Mouse (Mus musculus): ENCODE data around the gene Pet100. TPM values are rescaled to one million over a fixed set of nuclear protein-coding genes. Genes with fewer than 3 reads are reported as not detected.

Pet100 gene
- polyA plus RNA-seq, 1 experiment from 2014 or later = 93.4 TPM

DNA sequence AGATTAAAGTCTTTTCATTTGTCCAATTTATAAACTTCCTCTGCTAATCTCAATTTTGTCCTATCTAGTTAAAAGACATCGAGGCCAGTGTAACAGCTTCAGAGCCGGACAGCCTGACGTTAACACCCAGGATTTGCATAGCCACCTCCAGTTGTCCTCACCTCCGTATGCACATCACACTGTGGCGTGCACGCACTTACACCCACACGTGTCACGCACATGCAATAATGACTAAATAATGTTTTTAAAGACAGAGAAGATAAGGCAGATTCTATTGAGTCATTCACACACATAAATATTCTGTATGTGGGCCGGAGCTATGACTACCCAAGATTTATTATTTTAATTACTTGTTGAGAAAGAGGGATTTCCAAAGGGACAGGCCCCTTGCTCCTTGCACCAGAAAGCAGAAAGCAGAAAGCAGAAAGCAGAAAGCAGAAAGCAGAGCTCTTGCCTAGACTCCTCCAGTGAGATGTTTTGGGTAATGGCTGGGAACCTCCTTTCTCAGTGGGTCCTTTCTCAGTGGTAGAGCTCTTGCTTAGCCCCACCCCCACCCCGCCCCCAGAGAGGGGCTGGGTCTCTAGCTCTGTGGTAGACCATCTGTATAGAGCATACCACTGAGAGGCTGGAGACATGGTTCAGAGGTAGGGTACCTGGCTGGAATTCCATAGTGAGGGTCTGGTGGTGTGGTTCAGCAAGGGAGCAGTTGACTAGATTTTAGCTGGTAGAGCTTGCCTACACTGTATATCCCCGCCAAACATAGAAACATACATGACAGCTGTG is 33.6 kb downstream of the Pet100 start:
- Histone ChIP-seq H3K27me3 (0 out of 2 replicates have a peak, but pooled peaks cover 4% of the 10 kb centered on the region), H3K27ac (no peak overlapping the region), H3K9me3 (replicated peaks) (no peaks in the 10 kb centered on the region), H3K36me3 (no peaks in the 10 kb centered on the region), H3K4me3 (replicated peaks) (no peak overlapping the region), H3K9ac (no peak overlapping the region), H3K4me1 (replicated peaks) (no peaks in the 10 kb centered on the region), H3K4me2 (no peak overlapping the region)
- WGBS (ENCODE audit: insufficient replicate concordance) = 66% methylated on average over 11 of the region's 11 CpGs
- DNase-seq = no peak
- ATAC-seq (ENCODE audit: low read depth) = no peak

DNA sequence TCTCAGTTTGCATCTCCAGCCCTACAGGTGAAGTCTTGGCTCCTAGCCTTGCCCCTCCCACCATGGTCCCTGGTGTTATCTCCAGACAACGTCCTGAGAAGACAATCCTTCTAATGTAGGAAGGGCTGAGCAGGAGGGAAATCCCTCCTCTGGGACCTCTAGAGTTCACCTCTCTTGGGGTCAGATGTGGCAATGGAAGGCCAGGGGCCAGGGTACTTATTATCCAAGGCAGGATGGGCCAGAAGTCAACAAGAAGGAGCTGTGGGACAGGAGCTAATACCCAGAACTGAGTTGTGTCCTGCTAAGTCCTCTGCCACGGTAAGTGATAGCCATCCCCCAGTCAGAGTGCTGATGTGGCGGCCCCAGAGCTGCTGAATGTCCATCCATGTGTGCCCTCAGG is 34.2 kb downstream of the Pet100 start, which contains the start of gene Retn:
Gene Retn, plus strand, starts transcription at position 245 of the 400 bp plus-strand sequence.
- H3K36me3 ChIP-seq = no peaks in the 10 kb centered on the region
- ATAC-seq (ENCODE audit: low read depth) (no peak), DNase-seq (no peak)
- no peaks in the 10 kb centered on the region for H3K4me1 ChIP-seq (replicated peaks)
- WGBS (ENCODE audit: insufficient replicate concordance) = 39% methylated on average over 3 of the region's 3 CpGs
- no peak within 1 kb of the TSS for H3K4me3 ChIP-seq (replicated peaks)
- H3K9ac ChIP-seq = no peak within 1 kb of the TSS
- H3K27me3 ChIP-seq = 0 out of 2 replicates have a peak, but pooled peaks cover 4% of the 10 kb centered on the region
- H3K4me2 ChIP-seq = no peak within 1 kb of the TSS
- H3K9me3 ChIP-seq (replicated peaks) = no peaks in the 10 kb centered on the region
- H3K27ac ChIP-seq = no peak within 1 kb of the TSS

DNA sequence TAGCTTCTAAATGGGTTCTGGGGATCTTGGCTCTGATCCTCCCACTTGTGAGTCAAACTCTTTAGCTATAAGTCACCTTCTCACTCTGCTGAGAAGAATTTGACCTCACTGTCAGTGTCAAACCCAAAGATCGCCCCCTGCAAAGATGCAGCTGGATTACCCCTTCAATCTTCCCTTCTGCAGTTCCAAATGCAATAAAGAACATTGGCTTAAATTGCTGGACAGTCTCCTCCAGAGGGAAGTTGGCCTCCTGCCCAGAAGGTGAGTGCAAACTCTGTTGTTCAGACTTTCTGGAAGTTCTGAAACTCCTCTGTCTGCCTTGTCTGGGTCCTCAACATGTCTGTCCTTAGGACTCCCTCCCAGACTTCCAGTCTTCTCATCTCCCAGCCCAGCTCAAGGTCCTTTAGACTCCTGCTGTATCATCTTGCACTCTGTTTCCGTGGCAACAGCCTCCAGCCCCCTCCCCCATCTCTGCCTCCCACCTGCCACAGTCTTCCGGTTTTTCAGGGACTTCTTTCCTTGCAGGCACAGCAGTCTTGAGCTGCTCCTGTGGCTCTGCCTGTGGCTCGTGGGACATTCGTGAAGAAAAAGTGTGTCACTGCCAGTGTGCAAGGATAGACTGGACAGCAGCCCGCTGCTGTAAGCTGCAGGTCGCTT is 35.5 kb downstream of the Pet100 start:
- no peaks in the 10 kb centered on the region for H3K36me3 ChIP-seq
- no peak overlapping the region for H3K27ac ChIP-seq
- DNase-seq (no peak), ATAC-seq (ENCODE audit: low read depth) (no peak)
- H3K4me3 ChIP-seq (replicated peaks) = no peak overlapping the region
- 22% methylated on average over 7 of the region's 7 CpGs for WGBS (ENCODE audit: insufficient replicate concordance)
- 0 out of 2 replicates have a peak, but pooled peaks cover 4% of the 10 kb centered on the region for H3K27me3 ChIP-seq
- H3K4me2 ChIP-seq = no peak overlapping the region
- no peaks in the 10 kb centered on the region for H3K9me3 ChIP-seq (replicated peaks)
- no peak overlapping the region for H3K9ac ChIP-seq
- H3K4me1 ChIP-seq (replicated peaks) = no peaks in the 10 kb centered on the region

DNA sequence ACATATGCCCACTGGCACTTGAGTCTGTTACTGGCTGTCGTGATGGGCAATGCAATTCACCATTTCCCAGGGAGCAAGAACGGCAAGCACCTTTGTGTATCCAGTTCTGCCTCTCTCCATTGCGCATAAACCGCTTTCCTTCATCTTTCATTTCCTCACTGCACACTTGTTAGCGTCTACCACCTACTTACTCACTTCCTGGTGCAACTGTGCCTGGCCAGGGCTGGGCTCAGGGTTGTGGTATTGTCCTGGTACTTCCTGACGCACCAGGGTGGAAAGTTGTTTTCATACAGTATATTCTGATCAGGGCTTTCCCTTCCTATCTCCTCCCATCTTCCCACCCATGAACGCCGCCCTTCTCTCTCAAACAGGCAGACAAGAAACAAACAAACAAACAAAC is 39.5 kb downstream of the Pet100 start:
- DNase-seq = no peak
- Histone ChIP-seq H3K27ac (no peak overlapping the region), H3K27me3 (no peaks in the 10 kb centered on the region), H3K9ac (no peak overlapping the region), H3K9me3 (replicated peaks) (no peaks in the 10 kb centered on the region), H3K4me1 (replicated peaks) (no peaks in the 10 kb centered on the region), H3K36me3 (no peaks in the 10 kb centered on the region), H3K4me3 (replicated peaks) (no peak overlapping the region), H3K4me2 (no peak overlapping the region)
- 41% methylated on average over 8 of the region's 8 CpGs for WGBS (ENCODE audit: insufficient replicate concordance)
- no peak for ATAC-seq (ENCODE audit: low read depth)

- WGBS (ENCODE audit: insufficient replicate concordance) = 21% methylated on average over 5 of the region's 5 CpGs
- no peaks in the 10 kb centered on the region for H3K27me3 ChIP-seq
- no peak overlapping the region for H3K27ac ChIP-seq
- DNase-seq (no peak), ATAC-seq (ENCODE audit: low read depth) (peak; percentile 65)
- no peaks in the 10 kb centered on the region for H3K36me3 ChIP-seq
- no peak overlapping the region for H3K4me3 ChIP-seq (replicated peaks)
- H3K4me1 ChIP-seq (replicated peaks) = no peaks in the 10 kb centered on the region
- H3K9ac ChIP-seq = no peak overlapping the region
- no peak overlapping the region for H3K4me2 ChIP-seq
- no peaks in the 10 kb centered on the region for H3K9me3 ChIP-seq (replicated peaks)
Observed at GRCm38 (mm10) chr8:3664405-3664804, 43.1 kb downstream of the Pet100 start.

- no peak within 1 kb of the TSS for H3K9ac ChIP-seq
- DNase-seq (no peak), ATAC-seq (ENCODE audit: low read depth) (no peak)
- 61% methylated on average over 6 of the region's 6 CpGs for WGBS (ENCODE audit: insufficient replicate concordance)
- no peaks in the 10 kb centered on the region for H3K9me3 ChIP-seq (replicated peaks)
- no peaks in the 10 kb centered on the region for H3K4me1 ChIP-seq (replicated peaks)
- H3K27me3 ChIP-seq = no peaks in the 10 kb centered on the region
- no peak within 1 kb of the TSS for H3K4me2 ChIP-seq
- H3K4me3 ChIP-seq (replicated peaks) = no peak within 1 kb of the TSS
- H3K27ac ChIP-seq = no peak within 1 kb of the TSS
- no peaks in the 10 kb centered on the region for H3K36me3 ChIP-seq
Observed at GRCm38 (mm10) chr8:3665507-3665906, 44.2 kb downstream of the Pet100 start, which contains the start of gene Mcemp1. Gene Mcemp1, plus strand, starts transcription at chr8:3665754.

- H3K36me3 ChIP-seq = no peaks in the 10 kb centered on the region
- peaks cover 8% of the 10 kb centered on the region for H3K4me1 ChIP-seq (replicated peaks)
- WGBS (ENCODE audit: insufficient replicate concordance) = 37% methylated on average over 2 of the region's 2 CpGs
- H3K4me3 ChIP-seq (replicated peaks) = no peak overlapping the region
- H3K4me2 ChIP-seq = no peak overlapping the region
- DNase-seq = no peak
- H3K27me3 ChIP-seq = no peaks in the 10 kb centered on the region
- H3K9me3 ChIP-seq (replicated peaks) = no peaks in the 10 kb centered on the region
- H3K9ac ChIP-seq = no peak overlapping the region
- no peak overlapping the region for H3K27ac ChIP-seq
- no peak for ATAC-seq (ENCODE audit: low read depth)
Observed at GRCm38 (mm10) chr8:3670388-3670787, 49.0 kb downstream of the Pet100 start.

DNA sequence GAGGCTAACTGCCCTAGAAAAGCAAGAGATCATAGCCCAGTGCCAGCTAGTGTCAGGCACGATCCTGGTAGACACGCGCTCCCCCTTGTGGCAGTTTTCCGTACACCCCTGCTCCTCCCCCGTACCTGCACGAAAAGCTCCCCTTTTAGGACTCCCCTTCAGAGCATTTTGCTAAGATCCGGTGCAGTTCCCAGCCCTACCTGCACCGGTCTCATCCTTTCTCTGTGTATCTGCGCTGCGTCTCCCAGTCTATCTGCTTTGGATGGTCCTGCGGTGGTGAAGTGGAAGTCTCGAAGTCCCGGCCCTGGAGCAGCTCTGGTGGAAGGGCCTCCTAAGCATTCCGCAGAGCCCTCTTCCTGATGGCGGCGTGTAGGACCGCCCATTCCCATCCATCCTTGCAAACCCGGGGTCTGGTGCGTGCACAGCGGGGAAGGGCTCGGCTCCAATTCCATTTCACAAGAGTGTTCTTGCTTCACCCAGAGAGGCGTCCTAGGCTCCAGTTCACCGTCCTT is 50.7 kb downstream of the Pet100 start, which contains the start of gene Fcor:
Gene Fcor, minus strand, starts transcription at position 383 of the 512 bp plus-strand sequence.
- Histone ChIP-seq H3K4me2 (peak within 1 kb of the TSS; percentile 70), H3K9me3 (replicated peaks) (no peaks in the 10 kb centered on the region), H3K27ac (no peak within 1 kb of the TSS), H3K9ac (peak within 1 kb of the TSS; percentile 63), H3K36me3 (no peaks in the 10 kb centered on the region), H3K27me3 (no peaks in the 10 kb centered on the region), H3K4me1 (replicated peaks) (peaks cover 16% of the 10 kb centered on the region), H3K4me3 (replicated peaks) (peak within 1 kb of the TSS; percentile 58)
- DNase-seq = peak; percentile 68
- ATAC-seq (ENCODE audit: low read depth) = peak; percentile 57
- WGBS (ENCODE audit: insufficient replicate concordance) = under 1% methylated on average over 23 of the region's 23 CpGs

- H3K9me3 ChIP-seq (replicated peaks) = no peaks in the 10 kb centered on the region
- 51% methylated on average over 3 of the region's 3 CpGs for WGBS (ENCODE audit: insufficient replicate concordance)
- H3K4me1 ChIP-seq (replicated peaks) = peaks cover 33% of the 10 kb centered on the region
- no peak overlapping the region for H3K4me3 ChIP-seq (replicated peaks)
- ATAC-seq (ENCODE audit: low read depth) (no peak), DNase-seq (no peak)
- H3K4me2 ChIP-seq = no peak overlapping the region
- H3K9ac ChIP-seq = no peak overlapping the region
- H3K27me3 ChIP-seq = no peaks in the 10 kb centered on the region
- no peak overlapping the region for H3K27ac ChIP-seq
- H3K36me3 ChIP-seq = peaks cover 12% of the 10 kb centered on the region
Observed at GRCm38 (mm10) chr8:3674671-3675070, 53.3 kb downstream of the Pet100 start.
